8 mouse cellular contexts compared by ENCODE assay signal in genomic region chr5:139098991-139099972, GRCm38 (mm10). TPM values are rescaled to one million over a fixed set of nuclear protein-coding genes. Genes with fewer than 3 reads are reported as not detected.
DNase-seq lines count a peak whose midpoint lies in the region; ATAC-seq lines count a peak whose summit lies in the region.

No protein-coding gene starts in this region.

- no peak overlapping the region for H3K9ac ChIP-seq in heart, embryonic 16.5 days (ENCODE audit: low read length)
- no peak overlapping the region for H3K9ac ChIP-seq in kidney, embryonic 15.5 days

- intact Hi-C loops in left cerebral cortex, postnatal 4 days (cut with DNase I): no loop called here

- H3K27ac ChIP-seq in heart, embryonic 16.5 days (ENCODE audit: low read length): peak overlapping the region; percentile 13
- no peak overlapping the region for H3K27ac ChIP-seq in kidney, embryonic 15.5 days

- no peak overlapping the region for H3K4me2 ChIP-seq in heart, embryonic 16.5 days (ENCODE audit: low read depth, low read length)
- H3K4me2 ChIP-seq in kidney, embryonic 15.5 days: no peak overlapping the region

- ATAC-seq in frontal cortex, adult (ENCODE audit: low TSS enrichment): peak; percentile 60
- peak; percentile 79 for ATAC-seq in heart, embryonic 16.5 days (replicated peaks; ENCODE audit: extremely low read depth, insufficient read depth, low FRiP score)
- no peak for ATAC-seq in kidney, embryonic 15.5 days (replicated peaks; ENCODE audit: low FRiP score)

- no peak for DNase-seq in frontal cortex, postnatal 25 days (ENCODE audit: low spot score in 2 of 2)
- DNase-seq in thymus, postnatal 4 days: peak; percentile 22
- no peak for DNase-seq in thymus, postnatal 14 days
- DNase-seq in left cerebral cortex, postnatal 4 days: peak; percentile 55
- DNase-seq in kidney, postnatal 10 days: no peak

- peaks cover 5% of the 10 kb centered on the region; the same call in 1 of the 2 replicates for H3K9me3 ChIP-seq in heart, embryonic 16.5 days (replicated peaks; ENCODE audit: control insufficient read depth, low read length)
- 0 out of 2 replicates have a peak, but pooled peaks cover 4% of the 10 kb centered on the region for H3K9me3 ChIP-seq in kidney, embryonic 15.5 days (replicated peaks)

- H3K36me3 ChIP-seq in heart, embryonic 16.5 days (ENCODE audit: control insufficient read depth, insufficient read depth): no peaks in the 10 kb centered on the region
- H3K36me3 ChIP-seq in kidney, embryonic 15.5 days: no peaks in the 10 kb centered on the region

- 21% methylated on average over 12 of the region's 12 CpGs for WGBS in heart, embryonic 16.5 days
- WGBS in kidney, embryonic 15.5 days: 44% methylated on average over 12 of the region's 12 CpGs

- peaks cover 25% of the 10 kb centered on the region for H3K4me1 ChIP-seq in heart, embryonic 16.5 days (ENCODE audit: control insufficient read depth, insufficient read depth, low read length)
- peaks cover 15% of the 10 kb centered on the region for H3K4me1 ChIP-seq in kidney, embryonic 15.5 days

- H3K27me3 ChIP-seq in heart, embryonic 16.5 days (ENCODE audit: control insufficient read depth, insufficient read depth, low read length): 0 out of 2 replicates have a peak, but pooled peaks cover 4% of the 10 kb centered on the region
- H3K27me3 ChIP-seq in kidney, embryonic 15.5 days: no peaks in the 10 kb centered on the region

- H3K4me3 ChIP-seq in heart, embryonic 16.5 days (ENCODE audit: low read length): no peak overlapping the region
- H3K4me3 ChIP-seq in kidney, embryonic 15.5 days (replicated peaks): no peak overlapping the region

RNA-seq across cellular contexts. Expression of gene Prkar1b, which starts 50.5 kb away (rescaled TPM):
- polyA plus RNA-seq in heart, embryonic 16.5 days (2015; fragmentation: Nextera tagmentation; extraction: Ambion mirVana): 8.4 and 9.5 TPM in 2 replicates
- total RNA-seq in left cerebral cortex, postnatal 4 days (2021): 100 to 1,000 TPM; 366 to 388 TPM
- polyA plus RNA-seq in kidney, embryonic 15.5 days (2015; fragmentation: Nextera tagmentation; extraction: Ambion mirVana): 21.2 and 22.7 TPM in 2 replicates

RNA-seq across cellular contexts. Expression of gene Dnaaf5, which starts 50.7 kb away (rescaled TPM):
- 4.9 and 6.6 TPM in 2 replicates for polyA plus RNA-seq in heart, embryonic 16.5 days (2015; fragmentation: Nextera tagmentation; extraction: Ambion mirVana)
- total RNA-seq in left cerebral cortex, postnatal 4 days (2021): 10 to 100 TPM in 1 of 2 experiments, 1 to 10 TPM in 1; 7.8 to 11.4 TPM
- polyA plus RNA-seq in kidney, embryonic 15.5 days (2015; fragmentation: Nextera tagmentation; extraction: Ambion mirVana): 8.7 and 10.4 TPM in 2 replicates

Comparison
In these comparisons a context has a peak if more than half of its experiments do, and no peak if none do; other contexts are left out.
1. DNase-seq: peak in thymus, postnatal 4 days (single experiment) and left cerebral cortex, postnatal 4 days (single experiment); none in frontal cortex, postnatal 25 days (0 of 2), thymus, postnatal 14 days (single experiment) and kidney, postnatal 10 days (single experiment).